Mouse (Mus musculus) midbrain, embryonic 11.5 days (tissue): ENCODE data around the gene Osbpl10. TPM values are rescaled to one million over a fixed set of nuclear protein-coding genes. Genes with fewer than 3 reads are reported as not detected.
A peak's percentile ranks its signal among the peaks of the same experiment; 100 is the strongest.

Source experiments
- ATAC-seq: fragments of 200-750 bp; cut with Nextera tagmentation; 2 replicates; pipeline ENCODE4 v1.8.0; 2017; ENCODE audit warnings: moderate TSS enrichment, moderate library complexity; ENCODE audit not compliant: low FRiP score
- DNase-seq: peaks from one replicate; pipeline ENCODE4 v3.0.0; 2015; ENCODE audit warnings: low spot score; ENCODE audit errors: missing footprints
- H3K27ac ChIP-seq: fragments of 300-500 bp; sonication (generic); 2 replicates; pipeline ENCODE4 v1.5.1; 2014; ENCODE audit warnings: low read depth, low read length
- H3K27me3 ChIP-seq: fragments of 300-500 bp; sonication (generic); 2 replicates; pipeline ENCODE4 v1.6.1; 2014; ENCODE audit warnings: mild to moderate bottlenecking, low read length, moderate library complexity, mixed read lengths; ENCODE audit not compliant: control insufficient read depth, insufficient read depth
- H3K36me3 ChIP-seq: fragments of 300-500 bp; sonication (generic); 2 replicates; pipeline ENCODE4 v1.6.1; 2014; ENCODE audit warnings: mild to moderate bottlenecking, low read length, moderate library complexity, mixed read lengths; ENCODE audit not compliant: control insufficient read depth, insufficient read depth
- H3K4me1 ChIP-seq: fragments of 300-500 bp; sonication (generic); 2 replicates; pipeline ENCODE4 v1.6.1; 2014; ENCODE audit warnings: low read length; ENCODE audit not compliant: control insufficient read depth, insufficient read depth
- H3K4me2 ChIP-seq: fragments of 300-500 bp; sonication (generic); 2 replicates; pipeline ENCODE4 v1.6.1; 2014; ENCODE audit warnings: mild to moderate bottlenecking, moderate library complexity
- H3K4me3 ChIP-seq: fragments of 300-500 bp; sonication (generic); 2 replicates; pipeline ENCODE4 v1.5.1; 2014; ENCODE audit warnings: low read depth, low read length
- H3K9ac ChIP-seq: fragments of 300-500 bp; sonication (generic); 2 replicates; pipeline ENCODE4 v1.6.1; 2014; ENCODE audit warnings: low read length
- H3K9me3 ChIP-seq: fragments of 300-500 bp; sonication (generic); 2 replicates; pipeline ENCODE4 v1.6.1; 2016; ENCODE audit warnings: low read length; ENCODE audit not compliant: control insufficient read depth
- WGBS: fragments of 180-500 bp; shearing (Covaris S2); extraction: QIAGEN DNeasy Blood & Tissue Kit; methylation state at CpG from one replicate; pipeline ENCODE4 v1.1.7; 2014; 5-methylcytosine and 5-hydroxymethylcytosine counted together
- polyA plus RNA-seq: library from polyadenylated mRNA; unstranded; fragments of >200 nt; fragmentation: Nextera tagmentation; extraction: Ambion mirVana; gene quantifications from 2 replicates; pipeline ENCODE4 v1.2.1, GENCODE M21; 2014

The Osbpl10 gene
- polyA plus RNA-seq, 1 experiment from 2014 or later, result 1.1 TPM

DNA sequence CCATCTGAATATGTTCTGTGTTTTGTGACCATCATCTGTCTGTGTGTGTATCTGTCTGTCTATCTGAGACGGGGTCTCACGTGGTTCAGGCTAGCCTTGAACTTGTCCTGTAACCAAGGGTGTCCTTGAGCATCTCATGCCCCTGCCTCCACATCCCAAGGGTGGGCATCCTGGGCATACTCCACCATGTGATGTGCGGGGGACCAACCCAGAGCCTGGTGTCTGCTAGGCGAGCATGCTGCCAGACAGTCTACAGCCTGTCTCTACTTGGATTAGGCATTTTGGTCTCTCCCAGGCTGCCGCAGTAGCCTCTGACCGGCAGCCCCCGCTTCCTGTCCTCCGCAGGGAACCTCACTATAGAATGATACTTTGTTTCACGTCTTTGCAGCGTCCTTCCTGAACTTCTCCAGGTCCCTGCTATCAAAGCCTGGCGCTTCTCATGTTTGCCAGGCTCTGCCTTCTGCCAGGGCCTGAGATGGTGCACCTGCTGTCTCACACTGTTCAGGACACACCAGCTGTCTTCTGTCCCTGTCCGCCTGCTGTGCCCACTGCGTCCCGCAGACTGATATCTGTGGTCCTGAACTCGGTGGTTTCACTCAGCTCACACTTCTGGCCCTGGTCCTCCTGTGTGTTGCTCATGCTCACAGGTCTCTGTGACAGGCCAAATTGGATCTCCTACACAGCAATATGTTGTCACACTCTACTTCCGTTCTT, 66.9 kb downstream of the Osbpl10 start:
- Histone ChIP-seq H3K27me3 (no peaks in the 10 kb centered on the region), H3K4me1 (peaks cover 7% of the 10 kb centered on the region), H3K9me3 (no peaks in the 10 kb centered on the region), H3K4me2 (no peak overlapping the region), H3K4me3 (no peak overlapping the region), H3K27ac (no peak overlapping the region), H3K36me3 (no peaks in the 10 kb centered on the region), H3K9ac (no peak overlapping the region)
- DNase-seq (no peak), ATAC-seq (no peak; the same call in 1 of the 2 replicates)
- WGBS, result 71% methylated on average over 16 of the region's 16 CpGs

DNA sequence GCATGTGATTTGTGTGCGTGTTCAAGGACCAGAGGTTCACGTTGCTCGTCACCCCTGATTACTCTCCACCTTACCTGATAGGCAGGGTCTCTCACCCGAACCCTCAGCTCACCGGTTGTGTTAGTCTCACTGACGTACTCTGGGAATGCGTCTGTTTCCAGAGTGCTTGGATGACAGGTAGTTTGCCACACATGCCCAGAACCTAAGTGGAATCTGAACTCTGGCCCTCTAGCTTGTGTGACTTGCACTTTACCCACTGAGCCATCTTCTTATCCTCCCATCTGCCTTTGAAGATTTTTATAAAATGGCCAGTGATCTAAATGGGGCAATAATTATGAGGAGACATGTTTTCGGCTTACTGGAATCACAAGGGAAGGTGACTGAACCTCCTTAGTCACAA, 68.3 kb downstream of the Osbpl10 start:
- Histone ChIP-seq H3K9ac (no peak overlapping the region), H3K4me1 (peaks cover 7% of the 10 kb centered on the region), H3K4me3 (no peak overlapping the region), H3K27ac (no peak overlapping the region), H3K27me3 (no peaks in the 10 kb centered on the region), H3K4me2 (no peak overlapping the region), H3K36me3 (no peaks in the 10 kb centered on the region), H3K9me3 (no peaks in the 10 kb centered on the region)
- DNase-seq (no peak), ATAC-seq (no peak)
- 93% methylated on average over 8 of the region's 8 CpGs for WGBS

DNA sequence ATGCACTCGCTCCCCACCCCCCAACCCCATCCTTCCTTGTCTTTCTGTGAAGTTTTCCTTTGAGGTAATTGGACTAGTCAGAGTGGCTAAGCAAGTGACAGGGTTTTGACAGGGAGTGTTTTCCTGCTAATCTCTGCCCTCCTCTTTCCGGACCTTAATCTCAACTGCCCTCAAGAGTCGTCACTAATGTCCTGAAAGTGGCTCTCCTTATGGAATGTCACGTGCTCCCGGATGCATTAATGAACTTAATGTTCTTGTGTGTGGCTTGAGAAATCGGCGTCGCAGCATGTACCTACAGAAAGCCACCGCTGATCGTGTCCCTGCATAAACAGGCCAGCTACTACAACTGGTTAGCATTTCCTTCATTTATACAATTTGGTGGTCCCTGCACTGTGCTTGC, 70.0 kb downstream of the Osbpl10 start:
- ATAC-seq, result peak; percentile 25; the same call in 1 of the 2 replicates
- H3K9me3 ChIP-seq, result no peaks in the 10 kb centered on the region
- 57% methylated on average over 10 of the region's 10 CpGs for WGBS
- peaks cover 7% of the 10 kb centered on the region for H3K4me1 ChIP-seq
- no peak overlapping the region for H3K27ac ChIP-seq
- DNase-seq, result no peak
- no peak overlapping the region for H3K9ac ChIP-seq
- no peak overlapping the region for H3K4me3 ChIP-seq
- no peaks in the 10 kb centered on the region for H3K36me3 ChIP-seq
- H3K27me3 ChIP-seq, result no peaks in the 10 kb centered on the region
- no peak overlapping the region for H3K4me2 ChIP-seq

DNA sequence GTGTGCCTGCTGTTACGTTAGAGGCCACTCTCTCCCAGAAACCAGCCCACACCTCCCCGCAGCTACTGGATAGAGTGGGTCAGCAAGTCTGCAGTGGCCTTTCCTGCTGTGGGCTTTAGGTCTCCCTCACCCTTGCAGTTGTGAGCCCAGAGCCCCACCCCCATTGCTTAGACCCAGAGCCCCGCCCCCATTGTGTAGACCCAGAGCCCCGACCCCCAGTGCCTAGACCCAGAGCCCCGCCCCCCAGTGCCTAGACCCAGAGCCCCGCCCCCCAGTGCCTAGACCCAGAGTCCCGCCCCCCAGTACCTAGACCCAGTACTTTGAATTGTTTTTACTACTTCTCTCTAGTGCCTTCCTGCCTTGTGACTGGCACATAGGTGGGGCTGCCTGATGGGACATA, 70.5 kb downstream of the Osbpl10 start:
- H3K4me1 ChIP-seq, result peaks cover 7% of the 10 kb centered on the region
- H3K9me3 ChIP-seq, result no peaks in the 10 kb centered on the region
- ATAC-seq, result 0 out of 2 replicates have a peak, but pooled peaks have one; percentile 14

DNA sequence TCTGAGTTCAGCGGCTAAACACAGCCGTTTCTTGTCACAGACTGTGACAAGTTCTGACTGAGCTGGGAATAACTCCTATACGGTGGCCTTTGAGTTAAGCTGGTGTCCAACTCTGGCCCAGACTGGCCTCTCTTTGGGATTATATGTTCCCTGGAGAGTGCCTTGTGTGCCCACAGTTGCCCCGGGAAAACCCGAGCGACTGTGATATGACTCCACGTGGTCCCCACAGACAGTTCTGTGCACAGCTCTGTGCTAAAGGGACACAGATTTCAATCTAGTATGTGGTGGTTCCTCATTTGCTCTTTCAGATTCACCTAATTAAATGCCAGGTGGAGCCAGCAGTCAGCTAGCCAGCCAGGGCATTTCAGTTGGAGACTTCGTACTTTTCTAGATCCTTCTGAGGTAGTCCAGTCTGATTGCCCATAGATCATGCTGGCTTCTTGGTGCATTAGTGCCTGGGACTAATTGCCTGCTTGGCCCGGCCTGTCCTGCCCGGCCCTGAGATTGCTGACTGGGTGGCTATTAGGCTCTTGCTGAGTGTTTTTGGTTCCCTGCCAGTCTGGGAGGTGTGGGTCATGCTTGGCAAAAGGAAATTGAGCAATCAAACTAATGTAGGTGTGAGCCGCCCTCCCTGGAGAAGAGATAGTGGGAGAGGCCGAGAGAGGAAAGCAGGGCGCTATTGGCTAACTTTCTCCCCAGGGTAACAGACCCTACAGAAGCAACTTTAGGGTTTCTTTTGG, 71.8 kb downstream of the Osbpl10 start:
- Histone ChIP-seq H3K36me3 (no peaks in the 10 kb centered on the region), H3K4me1 (peaks cover 14% of the 10 kb centered on the region), H3K9me3 (no peaks in the 10 kb centered on the region), H3K9ac (no peak overlapping the region), H3K27me3 (no peaks in the 10 kb centered on the region), H3K27ac (no peak overlapping the region), H3K4me3 (no peak overlapping the region), H3K4me2 (no peak overlapping the region)
- 81% methylated on average over 13 of the region's 13 CpGs for WGBS
- no peak for ATAC-seq
- DNase-seq, result no peak

More for the DNA sequence above, 70.5 kb downstream of the Osbpl10 start:
- DNase-seq, result no peak
- 48% methylated on average over 7 of the region's 7 CpGs for WGBS
- no peak overlapping the region for H3K9ac ChIP-seq
- no peak overlapping the region for H3K4me3 ChIP-seq
- no peak overlapping the region for H3K4me2 ChIP-seq
- H3K27me3 ChIP-seq, result no peaks in the 10 kb centered on the region
- no peaks in the 10 kb centered on the region for H3K36me3 ChIP-seq
- H3K27ac ChIP-seq, result no peak overlapping the region

DNA sequence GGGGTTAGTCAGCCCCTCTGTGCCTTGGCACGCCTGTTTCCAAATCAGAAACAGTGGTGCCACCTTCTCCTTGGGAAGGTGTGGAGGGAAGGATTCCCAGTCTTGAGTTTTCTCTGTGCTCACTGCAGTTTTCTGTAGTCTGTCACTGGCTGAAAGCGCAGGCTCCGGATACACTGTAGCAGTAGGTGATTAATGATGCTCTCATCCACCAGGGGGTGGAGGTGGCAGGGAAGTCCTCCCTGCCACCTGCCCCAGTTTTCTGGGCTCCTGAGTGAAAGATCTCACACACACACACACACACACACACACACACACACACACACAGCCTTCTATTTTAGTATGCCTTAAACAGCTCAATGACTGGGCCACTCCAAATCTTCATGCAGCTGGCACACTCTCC, 73.6 kb downstream of the Osbpl10 start:
- H3K4me1 ChIP-seq, result peaks cover 14% of the 10 kb centered on the region
- no peaks in the 10 kb centered on the region for H3K9me3 ChIP-seq
- no peak overlapping the region for H3K27ac ChIP-seq
- no peak overlapping the region for H3K4me2 ChIP-seq
- H3K27me3 ChIP-seq, result no peaks in the 10 kb centered on the region
- H3K36me3 ChIP-seq, result no peaks in the 10 kb centered on the region
- no peak overlapping the region for H3K4me3 ChIP-seq
- no peak for DNase-seq
- WGBS, result 82% methylated on average over 3 of the region's 3 CpGs
- no peak overlapping the region for H3K9ac ChIP-seq
- ATAC-seq, result no peak

DNA sequence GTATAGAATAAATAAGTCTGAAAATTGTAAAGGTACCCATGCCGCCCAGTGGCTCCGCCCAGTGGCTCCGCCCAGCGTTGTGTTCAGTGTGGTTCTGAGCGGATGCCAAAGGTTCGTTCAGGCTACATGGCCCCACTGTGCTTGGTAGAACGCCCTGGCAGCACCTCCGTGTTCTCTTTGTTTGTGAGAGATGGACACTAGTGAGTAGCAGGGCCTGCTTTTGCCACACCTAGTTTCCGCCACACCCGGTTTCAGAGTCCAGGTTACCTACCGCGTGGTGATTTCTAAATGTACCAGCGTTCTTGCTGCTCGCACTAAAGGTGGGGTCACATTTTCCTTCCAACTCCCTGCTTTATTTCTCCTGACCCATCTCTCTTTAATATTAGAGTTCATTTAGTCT, 75.4 kb downstream of the Osbpl10 start:
- Histone ChIP-seq H3K27ac (no peak overlapping the region), H3K4me3 (no peak overlapping the region), H3K4me2 (no peak overlapping the region), H3K36me3 (no peaks in the 10 kb centered on the region), H3K9ac (no peak overlapping the region), H3K27me3 (no peaks in the 10 kb centered on the region), H3K9me3 (no peaks in the 10 kb centered on the region; the same call in 1 of the 2 replicates), H3K4me1 (peaks cover 7% of the 10 kb centered on the region)
- DNase-seq (no peak), ATAC-seq (no peak)
- WGBS, result 92% methylated on average over 14 of the region's 14 CpGs

DNA sequence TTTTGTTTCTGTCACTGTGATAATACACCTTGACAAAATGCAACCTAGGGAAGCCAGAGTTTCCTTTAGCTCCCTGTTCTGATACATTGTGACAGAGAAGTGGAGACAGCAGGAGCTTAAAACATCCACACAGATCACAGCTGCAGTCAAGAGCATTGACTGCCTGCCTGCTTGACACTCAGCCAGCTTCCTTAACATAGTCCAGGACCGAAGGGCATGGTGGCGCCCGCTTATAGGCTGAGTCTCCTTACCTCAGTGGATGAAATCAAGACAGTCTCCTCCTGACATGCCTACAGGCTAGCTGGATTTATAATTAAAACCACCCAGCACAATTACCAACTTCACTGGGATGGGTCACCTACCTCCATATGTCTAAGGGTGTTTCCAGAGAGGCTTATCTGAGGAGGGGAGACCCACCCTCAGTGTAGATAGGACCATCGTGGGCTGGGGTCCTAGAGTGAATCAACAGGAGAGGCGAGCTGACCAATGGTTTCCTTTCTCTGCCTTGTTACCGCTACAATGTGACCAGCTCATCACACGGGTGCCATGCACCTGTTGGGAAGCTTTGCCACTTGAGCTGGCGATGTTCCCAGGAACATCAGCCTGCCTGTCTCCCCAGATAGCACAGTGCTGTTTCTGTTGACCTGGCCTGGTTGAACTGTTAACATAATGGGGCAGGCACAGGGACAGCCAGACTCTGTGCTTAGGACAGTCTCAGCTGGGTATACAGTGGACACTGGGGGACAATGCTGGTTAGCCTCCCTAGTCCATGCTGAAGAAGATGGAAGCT, 76.9 kb downstream of the Osbpl10 start:
- Histone ChIP-seq H3K4me3 (no peak overlapping the region), H3K27ac (no peak overlapping the region), H3K9ac (no peak overlapping the region), H3K9me3 (no peaks in the 10 kb centered on the region; the same call in 1 of the 2 replicates), H3K4me2 (no peak overlapping the region), H3K27me3 (no peaks in the 10 kb centered on the region), H3K4me1 (peaks cover 7% of the 10 kb centered on the region; the same call in 1 of the 2 replicates), H3K36me3 (no peaks in the 10 kb centered on the region)
- no peak for DNase-seq
- ATAC-seq, result no peak
- 86% methylated on average over 8 of the region's 8 CpGs for WGBS
